ENCODE assay signal across 25 mouse cellular contexts in genomic region chr2:4441840-4442239, GRCm38 (mm10).
"Had no signal": no experiment of that assay in that cellular context is flagged by ENCODE, and none has a peak within 500 bp of the region (broad histone marks: within the 10 kb centered on the region; RNA-seq: fewer than 3 reads in every experiment).

No protein-coding gene starts in this region.

- H3K9ac ChIP-seq: hindbrain, embryonic 14.5 days; liver, embryonic 12.5 days; liver, embryonic 15.5 days; lung, embryonic 15.5 days; midbrain, embryonic 13.5 days; neural tube, embryonic 13.5 days had no signal

- H3K36me3 ChIP-seq: liver, embryonic 12.5 days; liver, embryonic 15.5 days; lung, embryonic 15.5 days; midbrain, embryonic 13.5 days; neural tube, embryonic 13.5 days had no signal

- H3K27ac ChIP-seq: hindbrain, embryonic 14.5 days; left cerebral cortex, adult 2 months; liver, embryonic 12.5 days; liver, embryonic 15.5 days; lung, embryonic 15.5 days; midbrain, embryonic 13.5 days; neural tube, embryonic 13.5 days had no signal

- H3K27me3 ChIP-seq: lung, embryonic 15.5 days; midbrain, embryonic 13.5 days; neural tube, embryonic 13.5 days had no signal

- H3K9me3 ChIP-seq: liver, embryonic 12.5 days; liver, embryonic 15.5 days; lung, embryonic 15.5 days; megakaryocyte, embryonic 14.5 days; midbrain, embryonic 10.5 days; midbrain, embryonic 13.5 days; neural tube, embryonic 13.5 days had no signal

- H3K4me2 ChIP-seq: hindbrain, embryonic 14.5 days; liver, embryonic 12.5 days; liver, embryonic 15.5 days; lung, embryonic 15.5 days; midbrain, embryonic 13.5 days; neural tube, embryonic 13.5 days had no signal

- H3K4me1 ChIP-seq: liver, embryonic 12.5 days; liver, embryonic 15.5 days had no signal

- DNase-seq: kidney, adult 9 months; kidney, postnatal 25 days; layer of hippocampus, postnatal 36 days; liver; lung, adult 18-20 months; lung, postnatal 10 days; lung, postnatal 36 days; retina, postnatal 1 day; right cerebral cortex, postnatal 25 days; spleen, adult 18-20 months; thymus, adult 2 months; thymus, postnatal 14 days; thymus, postnatal 4 days had no signal

- H3K4me3 ChIP-seq: left cerebral cortex, adult 2 months; liver, embryonic 12.5 days; liver, embryonic 15.5 days; lung, embryonic 15.5 days; megakaryocyte, embryonic 14.5 days; midbrain, embryonic 10.5 days; midbrain, embryonic 13.5 days; myocyte; neural tube, embryonic 13.5 days had no signal

- ATAC-seq: intestine, postnatal 0 days; liver, embryonic 12.5 days; midbrain, embryonic 13.5 days; midbrain, embryonic 16.5 days had no signal
